Mouse (Mus musculus): Measurements from ENCODE around the gene Klhl5.

DNA sequence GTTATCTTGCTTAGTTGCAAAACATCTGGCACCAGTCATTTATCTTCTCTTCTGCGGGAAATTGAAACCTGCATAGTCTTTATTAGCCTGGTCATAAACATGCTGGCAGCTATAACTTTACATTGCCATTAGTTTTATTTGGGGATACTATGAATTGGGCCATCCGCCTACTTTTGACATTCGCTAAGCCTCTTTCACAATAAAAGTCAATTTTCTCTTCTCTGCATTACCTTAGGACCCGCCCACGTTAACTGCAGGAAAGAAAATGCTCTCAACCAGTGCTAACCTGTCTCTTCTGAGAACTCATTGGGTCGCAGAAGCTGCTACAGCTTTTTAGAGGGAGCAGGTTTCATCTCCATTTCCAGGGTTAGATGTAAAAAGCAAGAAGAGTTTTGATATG is 39.2 kb upstream of the Klhl5 start:
- no peak for TF ChIP-seq TCF3 (IDR thresholded peaks at IDR 0.05; ENCODE audit: insufficient read length, low read depth)
- no peak for TF ChIP-seq MAX (IDR thresholded peaks at IDR 0.05; ENCODE audit: low read depth)
- no peak for TF ChIP-seq POLR2A (IDR thresholded peaks at IDR 0.05; ENCODE audit: insufficient read length, low read depth)
- no peak for TF ChIP-seq POLR2AphosphoS2 (IDR thresholded peaks at IDR 0.05; ENCODE audit: insufficient read length, low read depth)
- TF ChIP-seq E2F4 (IDR thresholded peaks at IDR 0.05; ENCODE audit: insufficient read depth): no peak
- TF ChIP-seq USF1 (IDR thresholded peaks at IDR 0.05; ENCODE audit: low read depth): no peak
